Mouse (Mus musculus) urinary bladder, postnatal 25 days (tissue): Measurements from ENCODE around the gene Tenm4.

Experiments used
- DNase-seq: peaks from one replicate; pipeline ENCODE4 v3.0.0; 2022; ENCODE audit warnings: low spot score

The Tenm4 gene

DNA sequence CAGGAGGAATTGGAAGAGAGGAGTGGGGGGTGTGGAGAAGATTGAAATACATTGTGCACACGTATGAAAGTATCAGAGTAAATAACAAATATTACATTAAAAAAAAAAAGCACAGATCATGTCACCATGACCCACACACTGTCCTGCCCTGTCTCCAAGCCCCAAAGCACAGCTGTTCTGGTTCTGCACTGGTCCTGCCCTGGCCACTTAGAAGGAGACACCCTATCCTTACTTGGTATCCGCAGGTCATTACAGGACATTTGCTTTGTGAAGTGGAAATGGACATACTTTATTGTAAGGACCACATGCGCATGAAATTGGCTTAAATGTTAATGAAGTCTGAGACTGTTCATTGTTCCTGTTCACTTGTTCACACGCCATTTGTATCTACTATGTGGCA is 510.8 kb downstream of the Tenm4 start:
- no peak for DNase-seq

- no peak for DNase-seq
Observed at GRCm38 (mm10) chr7:96688141-96688540, 517.1 kb downstream of the Tenm4 start.

DNA sequence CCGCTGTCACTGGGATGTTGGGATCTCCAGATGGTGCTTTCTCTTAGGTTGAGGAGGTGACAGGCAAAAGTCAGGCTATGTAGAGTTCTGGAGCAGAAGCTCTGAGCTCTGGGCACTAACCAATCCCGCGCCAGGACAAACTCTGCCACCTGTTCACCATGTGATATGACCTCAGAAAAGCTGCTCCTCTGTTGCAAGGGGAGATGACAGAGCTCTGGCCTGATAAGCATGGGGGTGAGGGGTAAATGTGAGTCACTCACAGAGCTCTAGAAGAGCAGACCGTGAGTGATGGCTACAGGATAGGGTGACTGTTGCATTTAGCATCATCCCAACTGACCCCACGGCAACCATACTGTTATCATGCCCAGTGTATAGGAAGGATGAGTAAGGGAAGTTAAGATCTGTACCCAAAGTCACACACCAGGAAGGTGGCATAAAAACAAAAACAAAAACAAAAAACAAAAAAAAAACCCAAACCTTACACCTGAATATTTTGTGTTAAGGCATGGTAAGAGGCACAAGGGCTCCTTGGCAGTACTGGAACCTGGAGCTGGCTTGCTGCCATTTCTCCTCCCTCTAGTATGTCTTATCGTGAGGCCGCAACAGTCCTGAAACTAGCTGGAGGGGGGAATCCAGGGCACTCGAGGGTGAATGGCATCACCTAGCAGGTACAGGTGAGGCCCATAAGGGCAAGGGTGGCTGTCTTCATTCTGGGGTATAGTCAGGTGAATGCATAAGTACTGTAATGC is 530.2 kb downstream of the Tenm4 start:
- DNase-seq = no peak

GRCm38 (mm10) chr7:96703958-96704357 is 532.9 kb downstream of the Tenm4 start:
- DNase-seq = no peak

DNA sequence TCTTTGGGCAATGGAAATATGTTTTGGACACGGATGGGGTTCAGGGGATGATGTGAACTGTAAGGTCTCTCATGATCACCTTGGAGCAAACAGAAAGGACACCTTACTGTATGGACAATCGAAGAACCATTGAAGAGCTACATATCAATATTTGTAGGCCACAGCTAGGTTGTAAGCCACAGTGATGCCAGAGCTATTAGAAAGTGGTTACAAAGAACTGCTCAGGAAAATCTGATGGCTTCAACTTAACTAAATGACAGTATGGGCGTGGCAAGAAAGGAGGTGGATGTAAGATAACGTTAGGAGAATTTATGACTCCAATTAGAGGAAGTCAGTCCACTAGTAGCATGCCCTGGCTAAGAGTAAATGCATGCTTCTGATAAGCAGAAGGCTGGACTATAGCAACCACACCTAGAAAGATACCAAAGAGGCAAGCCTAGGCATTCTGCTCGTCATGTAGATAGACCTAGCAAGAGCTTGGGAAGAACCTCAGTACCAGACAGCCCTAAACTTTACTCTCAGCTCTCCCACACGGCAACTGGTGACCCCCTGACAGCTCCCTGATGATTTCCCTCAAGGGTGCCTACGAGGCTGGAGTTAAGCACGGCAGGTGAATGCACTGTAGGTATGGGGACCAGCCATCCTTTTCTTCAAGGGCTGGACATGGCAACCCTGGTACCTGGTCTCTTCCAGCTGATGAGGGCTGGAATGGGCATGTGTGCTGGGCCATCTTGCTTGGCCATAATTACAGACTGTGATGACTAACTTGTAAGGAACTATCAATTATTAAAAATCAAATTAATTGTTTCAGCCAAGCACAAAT is 534.5 kb downstream of the Tenm4 start:
- no peak for DNase-seq

GRCm38 (mm10) chr7:96706531-96706930 is 535.5 kb downstream of the Tenm4 start:
- DNase-seq = no peak

DNA sequence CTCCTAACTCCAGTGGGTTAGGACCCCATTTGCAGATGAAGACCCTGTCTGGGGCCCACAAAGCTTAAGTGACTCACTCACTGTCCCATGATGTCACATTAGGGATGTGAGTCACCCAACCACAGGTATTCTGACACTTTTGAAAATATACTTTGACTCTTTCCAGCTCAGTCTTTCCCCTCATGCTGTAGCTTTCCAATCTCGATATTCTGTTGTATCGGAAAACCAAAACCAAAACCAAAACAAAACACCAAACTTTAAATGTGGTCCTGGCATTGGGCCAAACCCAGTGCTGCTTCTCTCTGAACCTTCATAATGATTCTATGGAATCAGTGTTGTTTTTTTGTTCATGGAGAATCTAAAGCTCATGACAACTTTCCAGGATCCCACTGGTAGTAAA is 536.1 kb downstream of the Tenm4 start:
- no peak for DNase-seq

GRCm38 (mm10) chr7:96708071-96708470 is 537.0 kb downstream of the Tenm4 start:
- no peak for DNase-seq

DNA sequence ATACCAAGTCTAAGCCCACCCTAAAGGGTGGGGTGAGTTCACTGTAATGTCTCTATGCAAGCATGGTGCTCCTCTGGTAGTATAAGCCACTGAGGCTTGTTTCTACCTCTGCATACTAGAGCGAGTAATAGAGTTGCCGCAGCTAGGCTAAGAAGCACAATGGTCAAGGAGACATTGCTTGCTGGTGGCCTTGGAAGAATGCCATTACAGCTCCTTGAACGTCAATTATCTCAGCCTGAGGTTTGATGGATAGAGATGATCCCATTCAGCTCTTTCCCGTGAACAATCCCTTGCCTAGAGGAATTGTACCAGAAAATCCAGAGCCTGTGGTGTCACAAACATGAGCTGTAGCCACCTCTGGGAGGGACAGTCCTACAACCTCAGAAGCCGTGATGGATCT is 537.5 kb downstream of the Tenm4 start:
- DNase-seq = no peak

DNA sequence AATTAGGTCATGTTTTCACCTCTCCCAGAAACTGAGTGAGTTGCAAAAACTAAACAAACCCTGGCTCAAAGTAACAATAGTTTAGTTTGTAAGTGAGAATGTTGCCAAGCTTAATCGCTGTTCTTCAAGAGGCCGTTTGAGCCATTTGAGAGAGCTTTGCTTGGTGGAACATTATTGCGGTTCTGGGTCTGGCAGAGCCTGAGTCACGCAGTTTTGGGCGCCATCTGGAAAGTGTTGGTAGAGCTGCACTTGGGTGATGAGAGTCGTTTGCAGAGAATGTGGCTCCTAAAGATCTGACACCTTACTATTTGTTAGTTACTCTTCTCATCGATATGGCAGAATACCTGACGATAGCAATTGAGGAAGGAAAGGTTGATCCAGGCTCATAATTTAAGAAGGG is 537.9 kb downstream of the Tenm4 start:
- no peak for DNase-seq

- no peak for DNase-seq
Observed at GRCm38 (mm10) chr7:96709891-96710290, 538.8 kb downstream of the Tenm4 start.

DNA sequence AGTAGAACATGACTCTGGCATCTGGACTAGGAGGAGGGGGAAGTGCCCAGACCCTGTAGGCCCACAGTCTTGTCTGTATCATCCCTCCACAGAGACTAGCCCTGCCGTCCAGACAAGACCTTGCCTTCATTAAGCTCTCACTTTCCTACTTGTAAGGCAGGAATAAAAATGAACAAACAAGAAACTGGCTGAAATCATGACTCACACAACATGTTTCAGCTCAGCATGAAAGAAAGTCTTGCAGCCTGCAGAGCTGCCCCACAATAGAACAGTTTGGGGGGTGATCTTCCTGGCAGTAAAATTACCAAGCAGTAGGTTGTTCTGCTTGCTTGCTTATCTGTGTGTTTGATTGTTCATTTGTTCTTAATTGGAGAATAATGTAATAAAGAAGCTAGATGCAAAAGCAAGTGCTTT is 539.6 kb downstream of the Tenm4 start:
- DNase-seq = no peak

DNA sequence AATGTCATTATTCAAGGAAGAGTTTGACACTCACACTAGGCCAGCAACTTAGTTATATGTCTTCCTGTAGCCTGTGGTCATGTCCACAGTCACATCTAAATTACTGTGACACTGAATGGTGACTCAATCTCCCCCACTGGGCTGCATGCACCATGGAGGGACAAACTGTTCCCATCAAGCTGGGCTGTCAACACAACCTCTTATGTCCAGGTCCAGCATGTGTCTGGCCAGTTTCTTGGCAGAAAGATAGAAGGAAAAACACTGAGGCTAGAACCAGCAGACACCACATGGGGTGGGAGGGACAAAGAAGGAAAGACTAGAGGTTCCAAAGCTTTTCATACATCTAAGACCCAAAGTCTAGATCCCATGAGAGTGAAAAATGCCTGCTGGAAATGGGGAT is 541.8 kb downstream of the Tenm4 start:
- DNase-seq = no peak

GRCm38 (mm10) chr7:96716911-96717310 is 545.9 kb downstream of the Tenm4 start:
- no peak for DNase-seq

DNA sequence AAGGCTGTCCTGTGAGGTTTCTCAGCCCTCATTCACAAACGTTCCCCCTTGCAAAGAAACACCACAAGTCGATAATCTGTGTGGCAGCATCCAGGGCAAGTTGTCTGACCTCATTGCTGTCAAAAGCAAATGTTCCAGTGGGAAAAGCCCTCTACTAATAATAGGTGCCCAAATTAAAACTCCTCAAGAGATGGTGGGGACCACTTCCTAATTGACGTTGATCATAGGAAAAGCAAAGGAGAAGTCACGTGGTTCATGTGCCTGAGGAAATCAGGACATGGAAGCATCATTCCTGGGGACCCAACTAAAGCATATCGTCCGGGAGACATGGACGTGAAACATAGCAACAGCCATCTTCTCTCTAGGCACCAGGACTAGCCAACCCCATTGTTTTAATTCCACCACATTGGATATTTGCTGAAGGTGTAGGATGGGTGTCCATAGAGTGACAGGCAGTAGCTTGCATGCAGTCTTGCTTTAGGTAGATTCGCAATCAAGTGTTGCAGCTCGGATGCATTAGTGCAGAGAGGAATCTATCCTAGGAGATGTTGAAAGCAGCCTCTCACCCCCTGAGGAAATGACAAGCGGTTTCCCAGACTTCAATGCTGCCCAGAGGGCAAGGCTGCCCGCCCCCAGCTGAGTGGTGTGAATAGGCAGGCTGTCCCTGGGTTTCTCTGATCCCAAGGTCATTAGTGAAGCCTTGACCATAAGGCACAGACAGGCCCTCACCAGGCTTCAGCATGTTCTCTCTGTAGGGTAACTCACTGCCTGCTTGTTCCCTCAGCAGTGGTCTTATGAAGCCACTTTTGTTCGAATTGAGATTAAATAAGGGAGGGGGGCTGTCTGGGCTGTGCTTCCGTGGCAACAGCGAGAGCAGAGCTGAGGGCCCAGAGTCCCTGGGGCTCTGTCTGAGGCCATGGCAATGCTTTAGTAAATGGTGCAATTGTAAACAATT is 547.4 kb downstream of the Tenm4 start:
- DNase-seq = no peak

- DNase-seq = no peak
Observed at GRCm38 (mm10) chr7:96719926-96720325, 548.9 kb downstream of the Tenm4 start.

DNA sequence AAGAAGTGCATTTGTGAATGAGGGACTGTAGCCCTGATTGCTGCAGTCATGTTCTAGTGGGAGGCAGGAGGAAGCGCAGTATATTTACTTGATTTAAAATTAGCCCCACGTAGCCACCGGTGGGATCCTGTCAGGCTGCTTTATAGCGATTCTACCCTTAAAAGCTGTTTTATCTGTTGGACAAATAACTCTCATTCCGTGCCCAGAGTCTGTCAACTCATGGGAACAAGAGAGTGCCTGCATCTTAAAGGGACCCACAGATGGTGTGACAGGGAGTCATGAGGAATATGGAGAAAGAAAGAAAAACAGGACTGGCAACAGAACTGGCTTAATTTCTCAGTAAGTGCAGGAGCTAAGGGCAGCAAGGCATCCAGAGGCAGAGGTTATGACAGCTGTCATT is 549.4 kb downstream of the Tenm4 start:
- no peak for DNase-seq

- no peak for DNase-seq
Observed at GRCm38 (mm10) chr7:96722796-96723195, 551.8 kb downstream of the Tenm4 start.

DNA sequence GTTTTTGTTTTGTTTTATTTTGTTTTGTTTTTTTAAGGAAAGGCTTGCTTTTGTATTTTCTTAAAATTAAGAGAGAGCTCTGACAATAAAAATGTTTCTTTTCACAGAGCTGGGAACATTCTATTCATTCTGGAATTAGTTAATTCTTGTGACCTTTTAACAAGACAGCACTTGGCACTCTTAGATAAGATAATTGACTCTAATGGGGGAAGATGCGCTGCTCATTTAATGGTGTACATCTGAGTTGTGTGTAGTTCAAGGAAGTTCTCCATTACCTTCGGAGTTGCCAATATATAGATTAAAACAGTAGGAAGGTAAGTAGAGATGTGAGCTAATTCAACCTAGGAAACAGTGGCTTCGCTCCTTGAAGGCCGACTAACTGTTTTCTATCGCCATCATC is 554.6 kb downstream of the Tenm4 start:
- no peak for DNase-seq

- no peak for DNase-seq
Observed at GRCm38 (mm10) chr7:96730360-96730759, 559.3 kb downstream of the Tenm4 start.

DNA sequence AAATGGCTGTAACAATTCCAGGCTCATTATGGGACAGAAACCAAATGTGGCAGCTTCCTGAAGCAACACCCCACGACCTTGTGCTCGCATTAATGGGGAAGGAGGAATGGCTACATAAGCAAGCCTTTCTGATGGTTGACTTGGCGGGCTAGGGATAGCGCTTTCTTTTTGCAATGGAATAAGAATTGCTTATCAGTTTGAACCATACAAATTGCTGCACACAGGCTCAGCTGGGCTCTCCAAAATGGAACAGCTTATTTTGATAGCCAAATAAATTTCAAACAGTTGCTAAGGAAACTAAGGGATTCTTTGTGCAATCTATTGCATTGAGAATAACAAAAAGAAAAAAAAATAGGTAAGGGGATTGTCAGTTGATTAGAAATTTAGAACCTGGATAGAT is 560.9 kb downstream of the Tenm4 start:
- DNase-seq = no peak

DNA sequence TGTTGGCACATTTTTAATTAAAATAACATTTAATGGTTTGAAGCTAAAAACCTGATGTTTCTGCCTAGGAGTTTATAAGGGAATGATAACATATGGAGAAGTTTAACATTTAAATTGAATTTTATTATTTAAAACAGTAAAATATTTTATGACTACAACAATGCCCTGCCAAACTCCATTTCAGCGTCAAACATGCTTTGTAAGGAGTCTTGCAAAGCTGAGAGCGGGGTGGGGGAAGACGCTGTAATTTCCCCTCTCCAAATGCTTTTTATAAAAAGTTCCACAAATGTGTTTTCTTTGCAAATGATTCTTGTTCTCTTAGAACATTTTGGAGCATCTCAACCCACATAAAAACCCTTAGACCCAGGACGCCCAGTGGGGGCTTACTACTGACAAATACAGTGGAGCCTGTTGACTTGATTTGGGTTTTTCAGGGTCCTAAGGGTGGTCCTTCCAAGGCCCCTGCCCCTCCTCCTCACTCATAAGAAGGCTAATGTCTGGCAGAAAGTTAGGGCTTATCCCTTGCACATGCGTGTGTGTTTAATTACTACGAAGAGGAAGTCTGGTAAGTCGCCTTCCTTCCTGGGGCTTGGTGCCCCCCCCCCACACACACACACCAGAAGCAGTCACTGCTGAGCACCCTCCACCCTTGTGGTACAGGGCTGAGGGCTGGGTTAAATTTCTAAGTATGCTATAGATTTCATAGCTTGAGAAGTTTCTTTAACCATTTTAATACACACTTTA is 563.4 kb downstream of the Tenm4 start:
- DNase-seq = no peak
